Mouse (Mus musculus) liver, embryonic 11.5 days (tissue): Measurements from ENCODE around the gene Agr2. TPM values are rescaled to one million over a fixed set of nuclear protein-coding genes. Genes with fewer than 3 reads are reported as not detected.

Source experiments
- ATAC-seq: fragments of 200-750 bp; cut with Nextera tagmentation; replicated peaks from 2 replicates; pipeline ENCODE4 v1.8.0; 2017; ENCODE audit warnings: moderate number of reproducible peaks, mild to moderate bottlenecking, moderate TSS enrichment, moderate library complexity; ENCODE audit not compliant: low FRiP score
- DNase-seq: peaks from one replicate; pipeline ENCODE4 v3.0.0-alpha.2; 2017; ENCODE audit warnings: low spot score
- H3K27ac ChIP-seq: fragments of 300-500 bp; sonication (generic); 2 replicates; pipeline ENCODE4 v1.5.1; 2014; ENCODE audit warnings: mild to moderate bottlenecking, low read depth, low read length, control low read depth
- H3K27me3 ChIP-seq: fragments of 300-500 bp; sonication (generic); replicated peaks from 2 replicates; pipeline ENCODE4 v1.6.1; 2014; ENCODE audit warnings: low read length, mixed read lengths; ENCODE audit not compliant: control insufficient read depth, insufficient read depth
- H3K36me3 ChIP-seq: fragments of 300-500 bp; sonication (generic); 2 replicates; pipeline ENCODE4 v1.6.1; 2014; ENCODE audit warnings: mild to moderate bottlenecking, low read length, moderate library complexity, mixed read lengths; ENCODE audit not compliant: control insufficient read depth, insufficient read depth
- H3K4me1 ChIP-seq: fragments of 300-500 bp; sonication (generic); replicated peaks from 2 replicates; pipeline ENCODE4 v1.6.1; 2014; ENCODE audit warnings: low read length, mixed read lengths; ENCODE audit not compliant: control insufficient read depth, insufficient read depth
- H3K4me2 ChIP-seq: fragments of 300-500 bp; sonication (generic); 2 replicates; pipeline ENCODE4 v1.6.1; 2014; ENCODE audit warnings: mild to moderate bottlenecking, control low read depth, moderate library complexity
- H3K4me3 ChIP-seq: fragments of 300-500 bp; sonication (generic); 2 replicates; pipeline ENCODE4 v1.5.1; 2014; ENCODE audit warnings: low read depth, low read length, control low read depth
- H3K9ac ChIP-seq: fragments of 300-500 bp; sonication (generic); 2 replicates; pipeline ENCODE4 v1.6.1; 2014; ENCODE audit warnings: low read depth, low read length, control low read depth
- H3K9me3 ChIP-seq: fragments of 300-500 bp; sonication (generic); 2 replicates; pipeline ENCODE4 v1.6.1; 2016; ENCODE audit warnings: low read length, inconsistent platforms, mixed read lengths; ENCODE audit not compliant: control insufficient read depth
- WGBS: fragments of 180-500 bp; shearing (Covaris S2); extraction: QIAGEN DNeasy Blood & Tissue Kit; methylation state at CpG from one replicate; pipeline ENCODE4 v1.1.7; 2014; 5-methylcytosine and 5-hydroxymethylcytosine counted together
- polyA plus RNA-seq: library from polyadenylated mRNA; unstranded; fragments of >200 nt; fragmentation: Nextera tagmentation; extraction: Ambion mirVana; gene quantifications from 2 replicates; pipeline ENCODE4 v1.2.1, GENCODE M21; 2014

The Agr2 gene
- polyA plus RNA-seq, 1 experiment from 2014 or later = 0.22 TPM

DNA sequence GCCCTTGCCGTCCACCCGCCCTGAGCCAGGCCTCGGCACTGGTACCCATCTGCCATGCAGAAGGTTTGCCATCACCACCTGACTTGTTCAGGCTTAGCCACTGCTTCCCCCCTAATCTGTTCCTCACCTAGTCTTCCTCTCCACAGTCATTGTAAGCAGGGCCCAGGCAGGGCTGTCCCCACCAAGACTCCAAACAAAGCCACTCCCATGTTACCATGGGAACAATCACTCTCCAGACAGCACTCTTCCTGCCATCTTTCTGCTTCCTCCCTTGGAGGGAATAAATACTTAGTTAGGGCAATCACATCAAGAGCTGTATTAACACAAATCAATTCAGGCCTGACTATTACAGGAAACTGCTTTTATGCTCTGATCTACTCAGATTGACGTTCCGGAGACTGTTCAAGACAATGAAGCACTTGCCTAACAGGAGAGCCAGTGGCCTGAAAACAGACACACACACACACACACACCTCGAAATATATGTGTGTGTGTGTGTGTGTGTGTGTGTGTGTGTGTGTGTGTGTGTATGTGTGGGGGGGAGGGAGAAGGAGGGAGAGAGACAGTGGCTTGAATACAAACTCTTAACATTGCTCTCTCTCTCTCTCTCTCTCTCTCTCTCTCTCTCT lies 10.9 kb upstream of the Agr2 start:
- 35% methylated on average over 6 of the region's 6 CpGs for WGBS
- H3K4me1 ChIP-seq = peaks cover 7% of the 10 kb centered on the region
- H3K4me3 ChIP-seq = no peak overlapping the region
- H3K9ac ChIP-seq = no peak overlapping the region
- no peak overlapping the region for H3K27ac ChIP-seq
- no peak overlapping the region for H3K4me2 ChIP-seq
- ATAC-seq (peak; percentile 91), DNase-seq (no peak)
- no peaks in the 10 kb centered on the region for H3K9me3 ChIP-seq
- no peaks in the 10 kb centered on the region for H3K36me3 ChIP-seq
- H3K27me3 ChIP-seq = no peaks in the 10 kb centered on the region

DNA sequence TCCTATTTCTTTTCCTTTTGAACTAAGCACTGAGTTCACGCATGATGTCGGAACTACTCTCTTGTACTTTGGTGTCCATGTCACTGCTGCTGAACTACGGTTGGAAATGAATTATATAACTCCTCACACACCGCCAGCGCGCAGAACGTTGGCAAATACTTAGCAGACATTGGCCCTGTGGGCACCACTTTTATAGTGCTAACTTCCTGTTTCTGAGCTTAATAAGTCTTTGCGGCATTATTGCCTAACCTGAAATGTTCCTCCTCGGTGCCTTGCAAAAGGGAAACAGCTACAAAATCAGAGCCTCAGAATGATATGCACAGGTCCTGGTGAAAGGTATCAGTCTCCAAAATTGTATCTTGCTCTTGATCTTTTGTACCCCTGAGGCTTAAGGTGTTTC lies 9.2 kb upstream of the Agr2 start:
- Histone ChIP-seq H3K4me1 (peaks cover 7% of the 10 kb centered on the region), H3K9me3 (no peaks in the 10 kb centered on the region), H3K27ac (no peak overlapping the region), H3K4me2 (no peak overlapping the region), H3K36me3 (no peaks in the 10 kb centered on the region), H3K27me3 (no peaks in the 10 kb centered on the region), H3K4me3 (no peak overlapping the region), H3K9ac (no peak overlapping the region)
- ATAC-seq (no peak), DNase-seq (no peak)
- 79% methylated on average over 9 of the region's 9 CpGs for WGBS

DNA sequence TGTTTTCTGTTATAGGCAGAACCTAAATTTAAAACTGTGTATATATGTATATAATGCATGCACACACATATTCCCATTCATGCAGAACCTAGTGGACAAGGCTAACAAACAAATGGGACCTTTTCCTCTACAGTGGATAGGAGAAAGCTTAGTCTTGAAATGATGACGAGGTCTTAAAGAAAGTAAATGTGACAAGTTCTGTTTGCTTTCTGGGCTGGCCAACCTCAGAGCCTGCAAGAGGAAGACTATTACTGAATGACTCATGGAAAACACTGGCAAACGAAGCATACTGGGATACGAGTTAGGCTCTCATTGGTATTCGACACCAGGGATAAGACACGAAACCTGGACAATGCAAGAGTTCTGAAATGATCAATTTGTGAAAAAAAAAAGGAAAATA lies 8.0 kb upstream of the Agr2 start:
- Histone ChIP-seq H3K27ac (no peak overlapping the region), H3K27me3 (no peaks in the 10 kb centered on the region), H3K9ac (no peak overlapping the region), H3K4me2 (no peak overlapping the region), H3K9me3 (no peaks in the 10 kb centered on the region), H3K36me3 (no peaks in the 10 kb centered on the region), H3K4me3 (no peak overlapping the region), H3K4me1 (peaks cover 7% of the 10 kb centered on the region)
- 86% methylated on average over 5 of the region's 5 CpGs for WGBS
- ATAC-seq (no peak), DNase-seq (no peak)

DNA sequence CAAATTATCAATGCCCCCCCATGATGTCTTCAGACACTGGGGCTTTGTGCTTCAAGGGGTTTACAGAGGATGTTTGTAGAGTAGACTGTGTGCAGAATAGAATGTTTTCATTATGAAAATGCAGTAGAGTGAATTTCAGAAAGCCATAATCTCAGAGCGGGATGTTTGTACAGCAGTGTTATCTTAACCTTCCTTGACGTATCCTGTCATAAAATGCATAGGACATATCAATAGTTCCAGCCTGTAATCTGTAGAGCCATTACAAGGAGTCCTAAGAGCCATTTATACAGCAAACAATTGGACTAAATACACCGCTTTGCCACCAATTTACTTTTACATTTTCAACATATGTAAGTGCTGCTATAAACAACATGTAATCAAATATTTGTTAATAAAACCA lies 876 bp downstream of the Agr2 start:
- Histone ChIP-seq H3K4me2 (no peak overlapping the region), H3K9ac (no peak overlapping the region), H3K27me3 (0 out of 2 replicates have a peak, but pooled peaks cover 2% of the 10 kb centered on the region), H3K36me3 (no peaks in the 10 kb centered on the region), H3K9me3 (no peaks in the 10 kb centered on the region), H3K27ac (no peak overlapping the region), H3K4me3 (no peak overlapping the region), H3K4me1 (no peaks in the 10 kb centered on the region)
- DNase-seq (no peak), ATAC-seq (no peak)
- 71% methylated on average over 3 of the region's 3 CpGs for WGBS

DNA sequence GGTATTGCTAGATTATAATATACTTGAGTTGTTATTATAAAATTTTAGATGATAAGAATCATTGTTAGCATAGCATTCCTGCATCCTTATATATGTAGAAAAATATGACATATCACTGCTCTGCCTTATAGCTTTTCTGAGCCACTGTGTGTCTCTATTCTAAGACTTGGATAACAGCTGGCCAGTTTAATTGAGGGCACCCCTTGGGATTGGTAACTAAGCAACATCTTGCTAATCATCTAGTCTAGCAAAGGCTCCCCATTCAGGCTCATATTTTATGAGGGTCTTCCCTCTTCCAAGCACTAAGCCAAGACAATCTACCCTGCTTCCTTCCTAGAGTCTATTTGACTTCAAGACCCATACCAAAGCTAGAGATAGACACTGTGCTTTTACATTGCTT lies 1.4 kb downstream of the Agr2 start:
- no peak for ATAC-seq
- H3K36me3 ChIP-seq = no peaks in the 10 kb centered on the region
- no peaks in the 10 kb centered on the region for H3K9me3 ChIP-seq
- H3K9ac ChIP-seq = no peak overlapping the region
- H3K27me3 ChIP-seq = 0 out of 2 replicates have a peak, but pooled peaks cover 2% of the 10 kb centered on the region
- H3K4me2 ChIP-seq = no peak overlapping the region
- H3K4me3 ChIP-seq = no peak overlapping the region
- no peak overlapping the region for H3K27ac ChIP-seq
- H3K4me1 ChIP-seq = no peaks in the 10 kb centered on the region
- DNase-seq = no peak

DNA sequence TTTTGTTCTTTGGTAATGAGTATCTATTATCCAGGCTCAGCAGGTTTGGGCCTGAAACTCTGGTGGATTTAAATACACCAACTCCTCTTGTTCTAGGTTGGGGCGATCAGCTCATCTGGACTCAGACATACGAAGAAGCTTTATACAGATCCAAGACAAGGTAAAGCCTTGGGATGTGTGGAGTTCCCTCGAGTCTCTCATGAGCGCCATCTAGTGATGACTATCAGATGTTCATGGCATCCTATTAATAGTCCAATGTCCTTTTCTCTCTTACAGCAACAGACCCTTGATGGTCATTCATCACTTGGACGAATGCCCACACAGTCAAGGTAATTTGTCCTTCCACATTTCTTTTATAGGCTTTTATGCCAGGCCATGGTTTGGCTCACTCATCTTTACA lies 3.1 kb downstream of the Agr2 start:
- no peak overlapping the region for H3K4me3 ChIP-seq
- H3K4me2 ChIP-seq = no peak overlapping the region
- ATAC-seq (peak; percentile 60; the same call in 1 of the 2 replicates), DNase-seq (no peak)
- H3K27ac ChIP-seq = no peak overlapping the region
- H3K4me1 ChIP-seq = no peaks in the 10 kb centered on the region
- H3K9me3 ChIP-seq = no peaks in the 10 kb centered on the region
- 0 out of 2 replicates have a peak, but pooled peaks cover 2% of the 10 kb centered on the region for H3K27me3 ChIP-seq
- WGBS = 30% methylated on average over 5 of the region's 5 CpGs
- H3K9ac ChIP-seq = no peak overlapping the region
- no peaks in the 10 kb centered on the region for H3K36me3 ChIP-seq

DNA sequence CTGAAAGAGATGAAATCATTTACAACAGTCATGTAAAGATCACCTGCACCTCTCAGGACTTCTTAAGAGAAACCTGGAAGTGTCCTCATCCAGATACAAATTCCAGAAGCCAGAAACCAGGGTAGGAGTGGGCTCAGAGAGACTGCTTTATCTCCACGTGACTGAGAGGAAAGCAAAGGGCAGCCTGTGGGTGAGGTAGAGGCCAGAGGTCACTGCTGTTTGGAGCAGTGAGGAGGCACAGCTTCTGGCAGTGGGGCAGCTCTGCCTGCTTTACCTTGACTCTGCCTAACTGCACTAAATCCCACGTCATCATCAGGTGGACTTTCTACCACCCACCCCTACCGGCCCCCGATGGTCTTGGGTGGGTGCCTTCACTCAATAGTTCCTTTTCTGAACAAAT lies 12.0 kb downstream of the Agr2 start:
- H3K27ac ChIP-seq = no peak overlapping the region
- H3K4me2 ChIP-seq = no peak overlapping the region
- H3K4me3 ChIP-seq = no peak overlapping the region
- H3K27me3 ChIP-seq = no peaks in the 10 kb centered on the region
- no peak overlapping the region for H3K9ac ChIP-seq
- H3K4me1 ChIP-seq = peaks cover 18% of the 10 kb centered on the region
- H3K9me3 ChIP-seq = no peaks in the 10 kb centered on the region
- peak; percentile 60 for ATAC-seq
- no peaks in the 10 kb centered on the region for H3K36me3 ChIP-seq
- no peak for DNase-seq
- WGBS = 62% methylated on average over 4 of the region's 4 CpGs

DNA sequence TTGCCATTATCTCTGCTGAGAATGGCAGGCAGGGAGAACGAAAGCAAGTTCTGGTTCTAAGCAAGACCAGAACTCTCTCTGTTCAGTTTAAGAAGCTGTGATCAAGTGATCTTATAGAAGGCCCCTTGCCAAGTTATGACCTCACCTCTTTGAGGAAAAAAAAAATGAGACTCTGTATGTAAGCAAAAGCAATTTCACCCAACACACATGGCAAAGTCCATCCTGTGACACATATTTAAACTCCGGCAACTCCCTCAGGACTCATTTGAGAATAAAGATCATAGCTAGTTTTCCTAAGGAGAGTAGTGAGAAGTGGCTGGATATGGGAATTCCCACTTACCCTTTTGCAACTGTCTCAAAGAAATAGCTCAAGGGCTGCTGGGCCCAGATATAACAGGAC lies 14.9 kb downstream of the Agr2 start:
- Histone ChIP-seq H3K36me3 (no peaks in the 10 kb centered on the region), H3K4me2 (no peak overlapping the region), H3K9ac (no peak overlapping the region), H3K27ac (no peak overlapping the region), H3K4me3 (no peak overlapping the region), H3K9me3 (no peaks in the 10 kb centered on the region), H3K4me1 (peaks cover 5% of the 10 kb centered on the region; the same call in 1 of the 2 replicates), H3K27me3 (no peaks in the 10 kb centered on the region)
- DNase-seq (no peak), ATAC-seq (no peak)
- WGBS = 72% methylated on average over 2 of the region's 2 CpGs

DNA sequence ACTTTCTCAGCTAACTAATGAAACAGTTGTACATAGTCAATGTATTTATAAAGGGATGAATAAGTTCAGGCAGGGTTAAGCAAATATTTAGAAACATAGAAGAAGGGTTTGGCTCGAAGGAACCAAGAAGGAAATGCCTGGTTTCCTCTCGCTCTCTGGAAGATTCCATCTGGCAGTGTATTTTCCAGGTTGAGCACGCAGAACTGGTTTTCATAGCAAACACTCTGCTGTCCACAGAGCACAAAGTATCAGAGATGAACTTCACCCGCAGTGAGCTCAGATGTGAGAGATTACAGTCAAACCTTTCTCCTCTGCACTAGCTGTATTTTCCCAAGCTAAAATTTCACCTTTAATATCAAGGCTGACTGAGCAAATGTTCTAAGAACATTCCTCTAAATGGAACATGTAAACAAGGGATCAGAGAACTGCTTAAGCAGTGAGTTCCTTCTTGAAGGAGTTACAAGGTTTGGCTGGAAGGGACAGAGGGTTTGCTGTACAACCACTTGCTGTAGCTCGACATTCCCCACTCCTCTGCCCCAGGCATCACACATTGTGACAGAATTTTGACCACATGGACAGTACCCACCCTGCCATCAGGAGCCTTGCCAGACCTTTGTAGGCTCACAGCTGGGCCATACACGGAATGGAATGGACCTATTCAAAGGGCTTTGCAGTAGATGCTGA lies 15.8 kb downstream of the Agr2 start:
- Histone ChIP-seq H3K4me3 (no peak overlapping the region), H3K36me3 (no peaks in the 10 kb centered on the region), H3K4me1 (0 out of 2 replicates have a peak, but pooled peaks cover 1% of the 10 kb centered on the region), H3K9me3 (no peaks in the 10 kb centered on the region), H3K27me3 (no peaks in the 10 kb centered on the region), H3K9ac (no peak overlapping the region), H3K4me2 (no peak overlapping the region), H3K27ac (no peak overlapping the region)
- DNase-seq (no peak), ATAC-seq (no peak)
- 59% methylated on average over 6 of the region's 6 CpGs for WGBS
